Mouse (Mus musculus) ES-Bruce4 (cell line): ENCODE measurements around the gene Gstm2.

ENCODE experiments used
- CTCF ChIP-seq: IDR thresholded peaks from one replicate; pipeline ENCODE4 v1.8.1; 2011; ENCODE audit warnings: low read depth, low read length
- EP300 ChIP-seq: IDR thresholded peaks from 2 replicates; pipeline ENCODE4 v1.6.1; 2011; ENCODE audit warnings: low read depth, low read length; ENCODE audit not compliant: insufficient read depth
- POLR2A ChIP-seq: IDR thresholded peaks from one replicate; pipeline ENCODE4 v1.8.1; 2011; ENCODE audit warnings: low read length; ENCODE audit not compliant: insufficient read depth

- TF ChIP-seq EP300: 0 out of 2 replicates have a peak, but pooled peaks have one; percentile 35
- peak; percentile 96 for TF ChIP-seq CTCF
- TF ChIP-seq POLR2A: no peak
Measured at GRCm38 (mm10) chr3:107939403-107939802, 46.9 kb downstream of the Gstm2 start.
